Mouse (Mus musculus) brain, embryonic 14.5 days (tissue): ENCODE measurements around the gene Map2k6.

ENCODE experiments used
- CTCF ChIP-seq: fragments of 200-500 bp; IDR thresholded peaks from 2 replicates; pipeline ENCODE4 v1.5.1; 2012; ENCODE audit warnings: inconsistent platforms, mild to moderate bottlenecking, moderate library complexity, borderline replicate concordance; ENCODE audit not compliant: insufficient read depth, insufficient read length; ENCODE audit errors: extremely low read depth
- POLR2A ChIP-seq: fragments of 200-500 bp; IDR thresholded peaks from 2 replicates; pipeline ENCODE4 v1.6.1; 2012; ENCODE audit warnings: mild to moderate bottlenecking, inconsistent platforms, borderline replicate concordance; ENCODE audit not compliant: poor library complexity, insufficient read depth, insufficient read length, severe bottlenecking; ENCODE audit errors: extremely low read depth

GRCm38 (mm10) chr11:110450758-110451121 lies 51.8 kb downstream of the Map2k6 start:
- TF ChIP-seq POLR2A (no peak), CTCF (no peak)
